In genomic region chr7:75572127-75572526, GRCm38 (mm10) we compare ENCODE assay signal across 12 mouse cellular contexts.
A peak's percentile ranks its signal among the peaks of the same experiment; 100 is the strongest.
DNase-seq lines count a peak whose midpoint lies in the region; ATAC-seq and TF ChIP-seq lines count a peak whose summit lies in the region.
"Had no signal": no experiment of that assay in that cellular context is flagged by ENCODE, and none has a peak within 500 bp of the region (broad histone marks: within the 10 kb centered on the region; RNA-seq: fewer than 3 reads in every experiment).

No protein-coding gene starts in this region.

- 30% methylated on average over 4 of the region's 4 CpGs for WGBS in liver, postnatal 0 days (ENCODE audit: insufficient replicate concordance)
- WGBS in hindbrain, embryonic 11.5 days = 75% methylated on average over 4 of the region's 4 CpGs

- no peaks in the 10 kb centered on the region for H3K27me3 ChIP-seq in liver, postnatal 0 days (ENCODE audit: insufficient read depth, low read length)
- no peaks in the 10 kb centered on the region for H3K27me3 ChIP-seq in hindbrain, embryonic 11.5 days (ENCODE audit: control insufficient read depth, insufficient read depth, low read length)
- H3K27me3 ChIP-seq: neural tube, embryonic 15.5 days had no signal

- DNase-seq in heart, adult 11 months = peak; percentile 92
- DNase-seq in heart, postnatal 36 days = no peak
- DNase-seq in 416B (ENCODE audit: low read depth) = peak; percentile 87
- DNase-seq in liver, postnatal 0 days = no peak
- DNase-seq in Muller cell, postnatal 12 days (ENCODE audit: inconsistent ontology term) = no peak
- DNase-seq in ovary, postnatal 36 days (ENCODE audit: low spot score) = no peak
- no peak for DNase-seq in hindbrain, embryonic 11.5 days (ENCODE audit: low spot score)
- DNase-seq: cerebellum, adult 8-10 months; lung, postnatal 4 days had no signal

- TF ChIP-seq EP300 in liver, postnatal 0 days (IDR thresholded peaks at IDR 0.05; ENCODE audit: low read depth) = no peak

- H3K9me3 ChIP-seq in liver, postnatal 0 days (ENCODE audit: low read length) = no peaks in the 10 kb centered on the region
- no peaks in the 10 kb centered on the region for H3K9me3 ChIP-seq in hindbrain, embryonic 11.5 days (ENCODE audit: control insufficient read depth, low read length)
- H3K9me3 ChIP-seq: hindbrain, embryonic 10.5 days; neural tube, embryonic 15.5 days had no signal

- H3K4me3 ChIP-seq in liver, postnatal 0 days (ENCODE audit: low read depth, low read length) = no peak overlapping the region
- no peak overlapping the region for H3K4me3 ChIP-seq in hindbrain, embryonic 11.5 days (ENCODE audit: low read depth, low read length)
- H3K4me3 ChIP-seq: hindbrain, embryonic 10.5 days; neural tube, embryonic 15.5 days had no signal

- intact Hi-C loops in heart, postnatal 36 days (cut with DNase I) = loop anchor here (5.0 kb wide), 1 partner anchor 140 kb away; no protein-coding TSS in a partner anchor

- peak; percentile 71 for ATAC-seq in erythroblast, adult 5-6 weeks (replicated peaks; ENCODE audit: low FRiP score, poor library complexity, severe bottlenecking)
- peak; percentile 61 for ATAC-seq in liver, postnatal 0 days
- no peak for ATAC-seq in hindbrain, embryonic 11.5 days (ENCODE audit: low FRiP score)

- peaks cover 29% of the 10 kb centered on the region for H3K4me1 ChIP-seq in liver, postnatal 0 days (ENCODE audit: insufficient read depth)
- H3K4me1 ChIP-seq in hindbrain, embryonic 11.5 days (replicated peaks; ENCODE audit: control insufficient read depth, insufficient read depth, low read length) = no peaks in the 10 kb centered on the region
- H3K4me1 ChIP-seq: hindbrain, embryonic 10.5 days had no signal

- H3K4me2 ChIP-seq in liver, postnatal 0 days (ENCODE audit: low read depth, low read length) = peak overlapping the region; percentile 34; the same call in 1 of the 2 replicates
- no peak overlapping the region for H3K4me2 ChIP-seq in hindbrain, embryonic 11.5 days (replicated peaks; ENCODE audit: low read depth, low read length)
- H3K4me2 ChIP-seq: neural tube, embryonic 15.5 days had no signal

- no peak overlapping the region; the same call in 1 of the 2 replicates for H3K27ac ChIP-seq in liver, postnatal 0 days (ENCODE audit: low read depth)
- no peak overlapping the region for H3K27ac ChIP-seq in hindbrain, embryonic 11.5 days (ENCODE audit: low read depth, low read length)
- H3K27ac ChIP-seq: hindbrain, embryonic 10.5 days; neural tube, embryonic 15.5 days had no signal

- TF ChIP-seq CTCF in liver, postnatal 0 days (IDR thresholded peaks at IDR 0.05; ENCODE audit: low read depth) = no peak

- no peak overlapping the region for H3K9ac ChIP-seq in liver, postnatal 0 days (replicated peaks)
- H3K9ac ChIP-seq in hindbrain, embryonic 11.5 days (ENCODE audit: low read depth, low read length) = no peak overlapping the region
- H3K9ac ChIP-seq: neural tube, embryonic 15.5 days had no signal

- no peaks in the 10 kb centered on the region for H3K36me3 ChIP-seq in liver, postnatal 0 days (replicated peaks; ENCODE audit: insufficient read depth, low read length)
- no peaks in the 10 kb centered on the region for H3K36me3 ChIP-seq in hindbrain, embryonic 11.5 days (ENCODE audit: control insufficient read depth, insufficient read depth, low read length)
- H3K36me3 ChIP-seq: neural tube, embryonic 15.5 days had no signal

Comparison
In these comparisons a context has a peak if more than half of its experiments do, and no peak if none do; other contexts are left out.
1. DNase-seq: peak in heart, adult 11 months (single experiment) and 416B (single experiment); none in heart, postnatal 36 days (0 of 2), liver, postnatal 0 days (single experiment), Muller cell, postnatal 12 days (single experiment), ovary, postnatal 36 days (single experiment) and hindbrain, embryonic 11.5 days (single experiment).